Mouse (Mus musculus) forebrain, embryonic 15.5 days (tissue): ENCODE data around the gene Tmem266. TPM values are rescaled to one million over a fixed set of nuclear protein-coding genes. Genes with fewer than 3 reads are reported as not detected.

Experiments
- ATAC-seq: fragments of 200-750 bp; cut with Nextera tagmentation; replicated peaks from 2 replicates; pipeline ENCODE4 v1.8.0; 2017; ENCODE audit warnings: mild to moderate bottlenecking, moderate TSS enrichment, moderate library complexity
- H3K27ac ChIP-seq: fragments of 300-500 bp; sonication (generic); replicated peaks from 2 replicates; pipeline ENCODE4 v1.5.1; 2015; ENCODE audit warnings: mild to moderate bottlenecking, inconsistent platforms
- H3K27me3 ChIP-seq: fragments of 300-500 bp; sonication (generic); 2 replicates; pipeline ENCODE4 v1.6.1; 2015; ENCODE audit warnings: inconsistent platforms
- H3K36me3 ChIP-seq: fragments of 300-500 bp; sonication (generic); 2 replicates; pipeline ENCODE4 v1.6.1; 2015; ENCODE audit warnings: mild to moderate bottlenecking, inconsistent platforms
- H3K4me1 ChIP-seq: fragments of 300-500 bp; sonication (generic); 2 replicates; pipeline ENCODE4 v1.6.1; 2015; ENCODE audit warnings: inconsistent platforms
- H3K4me2 ChIP-seq: fragments of 300-500 bp; sonication (generic); replicated peaks from 2 replicates; pipeline ENCODE4 v1.6.1; 2015; ENCODE audit warnings: mild to moderate bottlenecking, inconsistent platforms
- H3K4me3 ChIP-seq: fragments of 300-500 bp; sonication (generic); 2 replicates; pipeline ENCODE4 v1.5.1; 2015; ENCODE audit warnings: mild to moderate bottlenecking, inconsistent platforms
- H3K9ac ChIP-seq: fragments of 300-500 bp; sonication (generic); replicated peaks from 2 replicates; pipeline ENCODE4 v1.6.1; 2015; ENCODE audit warnings: mild to moderate bottlenecking, inconsistent platforms
- H3K9me3 ChIP-seq: fragments of 300-500 bp; sonication (generic); 2 replicates; pipeline ENCODE4 v1.6.1; 2016; ENCODE audit warnings: inconsistent platforms
- WGBS: fragments of 180-500 bp; shearing (Covaris S2); methylation state at CpG from one replicate; pipeline ENCODE4 v1.1.7; 2015; ENCODE audit warnings: mixed read lengths; 5-methylcytosine and 5-hydroxymethylcytosine counted together
- polyA plus RNA-seq: library from polyadenylated mRNA; unstranded; fragments of >200 nt; fragmentation: Nextera tagmentation; extraction: Ambion mirVana; gene quantifications from 2 replicates; pipeline ENCODE4 v1.2.1, GENCODE M21; 2015

The Tmem266 gene
- polyA plus RNA-seq, 1 experiment from 2014 or later, result 1.4 TPM

DNA sequence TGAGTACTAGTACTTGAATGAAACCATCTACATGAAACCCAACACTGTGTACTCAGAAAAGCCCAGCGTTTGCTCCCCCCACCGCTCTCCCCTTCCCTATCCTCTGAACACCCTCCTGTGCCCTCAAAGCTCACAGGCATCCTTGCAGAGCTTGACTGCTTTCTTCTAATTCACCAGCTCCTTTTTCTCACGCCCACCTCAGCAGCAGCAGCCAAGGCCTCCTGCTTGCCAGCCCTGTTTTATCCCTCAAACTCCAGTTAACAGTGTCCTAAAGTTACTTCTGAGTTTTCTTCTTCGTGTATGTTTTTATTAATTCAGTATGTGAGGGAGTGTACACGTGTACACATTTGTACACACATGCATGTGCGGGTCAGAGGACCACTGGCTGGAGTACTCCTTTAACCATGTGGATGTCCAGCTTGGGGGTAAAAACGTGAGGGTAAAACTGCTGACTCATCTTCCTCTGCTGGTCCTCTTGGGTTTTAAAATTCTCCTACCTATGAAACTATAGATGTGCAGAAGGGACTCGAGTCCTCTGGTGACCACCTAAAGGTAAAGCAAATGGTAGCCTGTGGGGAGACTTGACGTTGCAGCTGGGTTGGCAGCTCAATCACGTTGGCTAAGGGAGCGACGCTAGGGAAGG is 13.0 kb upstream of the Tmem266 start:
- Histone ChIP-seq H3K36me3 (no peaks in the 10 kb centered on the region), H3K27ac (no peak overlapping the region), H3K4me1 (no peaks in the 10 kb centered on the region), H3K27me3 (no peaks in the 10 kb centered on the region), H3K9ac (no peak overlapping the region), H3K4me3 (no peak overlapping the region), H3K9me3 (no peaks in the 10 kb centered on the region), H3K4me2 (no peak overlapping the region)
- WGBS, result 69% methylated on average over 12 of the region's 12 CpGs
- ATAC-seq, result no peak

DNA sequence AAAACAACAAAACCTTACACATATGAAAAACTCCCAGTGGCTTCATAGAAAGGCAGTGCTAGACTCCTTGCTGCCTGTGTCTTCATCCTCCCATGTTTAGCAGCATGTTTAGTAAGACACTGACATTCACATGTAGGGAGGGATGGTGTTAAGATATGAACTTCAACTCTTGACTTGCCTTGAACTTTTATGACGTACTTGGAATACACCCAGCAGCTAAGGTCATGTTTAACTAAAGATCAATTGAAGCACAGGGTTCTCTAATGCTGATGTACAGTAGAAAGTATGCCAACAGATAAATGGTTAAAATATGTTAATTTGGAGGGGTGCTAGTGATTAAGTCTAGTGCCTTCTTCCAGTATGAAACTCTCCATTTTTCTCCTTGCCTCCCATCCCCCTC is 4.1 kb upstream of the Tmem266 start:
- WGBS, result 78% methylated on average over 1 of the region's 1 CpGs
- no peak for ATAC-seq
- Histone ChIP-seq H3K9me3 (no peaks in the 10 kb centered on the region), H3K27me3 (0 out of 2 replicates have a peak, but pooled peaks cover 3% of the 10 kb centered on the region), H3K9ac (no peak overlapping the region), H3K4me2 (no peak overlapping the region), H3K4me1 (peaks cover 10% of the 10 kb centered on the region), H3K36me3 (no peaks in the 10 kb centered on the region), H3K4me3 (no peak overlapping the region), H3K27ac (no peak overlapping the region)

GRCm38 (mm10) chr9:55324085-55324484 is 2.6 kb upstream of the Tmem266 start:
- 44% methylated on average over 8 of the region's 8 CpGs for WGBS
- ATAC-seq, result no peak
- H3K9ac ChIP-seq, result no peak overlapping the region
- H3K27ac ChIP-seq, result no peak overlapping the region
- no peaks in the 10 kb centered on the region for H3K9me3 ChIP-seq
- H3K4me2 ChIP-seq, result no peak overlapping the region
- peaks cover 7% of the 10 kb centered on the region; the same call in 1 of the 2 replicates for H3K27me3 ChIP-seq
- H3K4me1 ChIP-seq, result peaks cover 10% of the 10 kb centered on the region
- H3K36me3 ChIP-seq, result no peaks in the 10 kb centered on the region
- H3K4me3 ChIP-seq, result no peak overlapping the region

- Histone ChIP-seq H3K27me3 (peaks cover 7% of the 10 kb centered on the region; the same call in 1 of the 2 replicates), H3K27ac (no peak overlapping the region), H3K4me2 (no peak overlapping the region), H3K9me3 (no peaks in the 10 kb centered on the region), H3K4me1 (peaks cover 10% of the 10 kb centered on the region), H3K9ac (no peak overlapping the region), H3K36me3 (no peaks in the 10 kb centered on the region), H3K4me3 (no peak overlapping the region)
- WGBS, result 46% methylated on average over 10 of the region's 10 CpGs
- no peak for ATAC-seq
These were observed 2.2 kb upstream of the Tmem266 start for GRCm38 (mm10) chr9:55324516-55324915.

GRCm38 (mm10) chr9:55325061-55325460 is 1.7 kb upstream of the Tmem266 start:
- no peak overlapping the region for H3K27ac ChIP-seq
- H3K9me3 ChIP-seq, result no peaks in the 10 kb centered on the region
- WGBS, result 5% methylated on average over 1 of the region's 1 CpGs
- H3K27me3 ChIP-seq, result peaks cover 7% of the 10 kb centered on the region; the same call in 1 of the 2 replicates
- no peak overlapping the region for H3K4me3 ChIP-seq
- H3K4me1 ChIP-seq, result peaks cover 10% of the 10 kb centered on the region
- H3K9ac ChIP-seq, result no peak overlapping the region
- H3K4me2 ChIP-seq, result no peak overlapping the region
- no peak for ATAC-seq
- no peaks in the 10 kb centered on the region for H3K36me3 ChIP-seq

DNA sequence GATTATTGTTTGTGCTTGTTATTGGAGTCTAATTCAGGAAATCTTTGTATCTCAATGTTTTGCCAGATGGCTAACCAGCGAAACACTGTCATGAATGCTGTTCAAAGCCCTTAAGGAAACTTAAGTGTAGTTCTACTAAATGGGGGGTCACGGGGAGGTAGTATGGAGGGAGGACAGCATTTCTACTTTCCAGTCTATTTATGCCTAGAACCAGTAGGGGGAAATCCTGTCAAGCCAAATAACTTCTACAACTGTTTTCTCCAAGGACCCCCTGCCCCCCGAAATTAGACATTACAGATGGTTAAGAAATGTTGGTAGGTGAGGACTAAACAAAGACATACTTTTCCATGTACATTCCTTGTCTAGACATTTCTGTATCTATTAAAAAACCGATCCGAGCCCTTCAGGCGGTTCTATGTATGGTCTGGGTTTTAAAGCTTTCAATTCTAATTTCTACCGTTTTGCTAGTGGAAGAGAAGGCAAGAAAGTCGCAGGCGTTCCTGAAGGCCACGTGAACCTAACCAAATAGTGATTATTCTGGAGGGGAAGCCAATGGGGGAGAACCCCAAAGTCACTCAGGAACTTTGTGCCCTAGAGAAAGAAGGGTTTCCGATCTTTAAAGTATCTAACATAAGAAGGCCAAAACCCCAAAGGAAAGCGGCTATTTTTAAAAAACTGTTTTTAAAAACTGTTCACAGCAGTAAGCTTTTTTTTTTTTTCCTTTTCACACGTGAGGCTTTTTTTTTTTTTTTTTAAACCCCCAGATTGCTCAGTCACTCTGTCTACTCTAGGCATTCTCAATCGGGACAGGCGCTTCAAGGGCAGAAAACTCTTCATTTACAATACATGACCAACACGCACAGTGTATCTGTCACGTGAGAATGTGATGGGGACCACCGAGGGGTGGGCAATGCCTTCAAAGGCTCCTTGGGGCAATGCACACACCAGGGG is 874 bp upstream of the Tmem266 start:
- H3K9me3 ChIP-seq, result no peaks in the 10 kb centered on the region

GRCm38 (mm10) chr9:55327234-55327615 is 512 bp downstream of the Tmem266 start:
- under 1% methylated on average over 13 of the region's 13 CpGs for WGBS
- no peaks in the 10 kb centered on the region for H3K36me3 ChIP-seq
- peak; percentile 10 for ATAC-seq
- H3K4me1 ChIP-seq, result peaks cover 10% of the 10 kb centered on the region
- H3K9me3 ChIP-seq, result no peaks in the 10 kb centered on the region
- peaks cover 7% of the 10 kb centered on the region; the same call in 1 of the 2 replicates for H3K27me3 ChIP-seq
- H3K9ac ChIP-seq, result peak overlapping the region; percentile 77
- H3K4me2 ChIP-seq, result peak overlapping the region; percentile 50
- peak overlapping the region; percentile 74 for H3K4me3 ChIP-seq
- no peak overlapping the region for H3K27ac ChIP-seq

More for the DNA sequence above, 874 bp upstream of the Tmem266 start:
- Histone ChIP-seq H3K36me3 (no peaks in the 10 kb centered on the region), H3K4me1 (peaks cover 10% of the 10 kb centered on the region), H3K27ac (0 out of 2 replicates have a peak overlapping the region, but pooled peaks have one; percentile 47), H3K27me3 (peaks cover 7% of the 10 kb centered on the region; the same call in 1 of the 2 replicates), H3K4me2 (peak overlapping the region; percentile 50), H3K9ac (peak overlapping the region; percentile 77), H3K4me3 (peak overlapping the region; percentile 74)
- 12% methylated on average over 18 of the region's 18 CpGs for WGBS
- no peak for ATAC-seq

DNA sequence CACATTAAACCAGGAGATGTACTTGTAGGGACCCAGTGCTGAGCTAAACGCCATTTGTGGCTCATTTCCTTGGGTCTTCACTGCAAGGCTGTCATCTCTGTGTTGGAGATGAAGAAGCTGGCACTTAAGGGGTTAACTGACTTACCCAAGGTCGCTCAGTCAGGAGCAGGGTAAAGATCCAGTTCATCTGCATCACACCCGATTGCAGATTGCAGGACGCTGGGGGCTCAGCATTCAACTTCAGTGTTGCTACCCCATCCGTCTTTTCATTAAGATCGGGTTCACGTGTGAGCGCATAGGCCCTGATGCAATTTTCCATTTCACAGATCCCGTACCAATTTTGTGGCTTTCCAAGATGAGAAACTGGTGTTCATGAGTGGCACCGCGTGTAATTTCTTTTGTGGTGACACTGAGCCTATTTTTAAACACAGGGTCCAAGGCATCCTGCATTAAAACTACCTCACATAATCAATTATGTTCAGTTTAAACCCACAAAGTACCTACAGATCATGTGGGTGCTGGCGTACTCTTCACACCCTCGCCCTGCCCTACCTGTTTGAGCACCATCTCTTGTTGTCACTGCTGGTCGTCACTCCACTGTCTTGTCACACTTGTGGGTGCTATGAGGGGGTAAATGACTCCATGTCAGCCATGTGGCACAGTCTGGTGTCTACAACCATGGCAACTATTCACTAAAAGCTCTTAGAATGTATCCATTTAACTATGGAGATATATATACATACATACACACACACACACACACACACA is 1.6 kb downstream of the Tmem266 start:
- Histone ChIP-seq H3K4me1 (peaks cover 18% of the 10 kb centered on the region), H3K4me2 (no peak overlapping the region), H3K9ac (no peak overlapping the region), H3K36me3 (no peaks in the 10 kb centered on the region), H3K27me3 (peaks cover 7% of the 10 kb centered on the region; the same call in 1 of the 2 replicates), H3K27ac (no peak overlapping the region), H3K4me3 (no peak overlapping the region), H3K9me3 (no peaks in the 10 kb centered on the region)
- no peak for ATAC-seq
- WGBS, result 26% methylated on average over 14 of the region's 14 CpGs

GRCm38 (mm10) chr9:55329401-55329800 is 2.7 kb downstream of the Tmem266 start:
- H3K36me3 ChIP-seq, result no peaks in the 10 kb centered on the region
- 82% methylated on average over 6 of the region's 6 CpGs for WGBS
- H3K9ac ChIP-seq, result no peak overlapping the region
- no peak overlapping the region for H3K4me2 ChIP-seq
- no peak for ATAC-seq
- H3K27me3 ChIP-seq, result peaks cover 7% of the 10 kb centered on the region; the same call in 1 of the 2 replicates
- no peak overlapping the region for H3K4me3 ChIP-seq
- H3K27ac ChIP-seq, result no peak overlapping the region
- peaks cover 18% of the 10 kb centered on the region for H3K4me1 ChIP-seq
- no peaks in the 10 kb centered on the region for H3K9me3 ChIP-seq

- H3K9ac ChIP-seq, result no peak overlapping the region
- WGBS, result 47% methylated on average over 5 of the region's 5 CpGs
These were observed 5.8 kb downstream of the Tmem266 start for GRCm38 (mm10) chr9:55332476-55332875.

GRCm38 (mm10) chr9:55332949-55333348 is 6.2 kb downstream of the Tmem266 start:
- Histone ChIP-seq H3K4me3 (no peak overlapping the region), H3K27me3 (peaks cover 2% of the 10 kb centered on the region; the same call in 1 of the 2 replicates), H3K27ac (no peak overlapping the region), H3K4me1 (peaks cover 8% of the 10 kb centered on the region; the same call in 1 of the 2 replicates), H3K9ac (no peak overlapping the region), H3K4me2 (no peak overlapping the region; the same call in 1 of the 2 replicates), H3K36me3 (no peaks in the 10 kb centered on the region), H3K9me3 (no peaks in the 10 kb centered on the region)
- ATAC-seq, result peak; percentile 70
- 34% methylated on average over 7 of the region's 7 CpGs for WGBS

More at GRCm38 (mm10) chr9:55332476-55332875, 5.8 kb downstream of the Tmem266 start:
- Histone ChIP-seq H3K9me3 (no peaks in the 10 kb centered on the region), H3K4me3 (no peak overlapping the region), H3K27ac (no peak overlapping the region), H3K27me3 (peaks cover 4% of the 10 kb centered on the region; the same call in 1 of the 2 replicates), H3K4me2 (no peak overlapping the region), H3K4me1 (peaks cover 9% of the 10 kb centered on the region), H3K36me3 (no peaks in the 10 kb centered on the region)
- ATAC-seq, result no peak
